Mouse (Mus musculus): ENCODE results near the gene B4galt3.

DNA sequence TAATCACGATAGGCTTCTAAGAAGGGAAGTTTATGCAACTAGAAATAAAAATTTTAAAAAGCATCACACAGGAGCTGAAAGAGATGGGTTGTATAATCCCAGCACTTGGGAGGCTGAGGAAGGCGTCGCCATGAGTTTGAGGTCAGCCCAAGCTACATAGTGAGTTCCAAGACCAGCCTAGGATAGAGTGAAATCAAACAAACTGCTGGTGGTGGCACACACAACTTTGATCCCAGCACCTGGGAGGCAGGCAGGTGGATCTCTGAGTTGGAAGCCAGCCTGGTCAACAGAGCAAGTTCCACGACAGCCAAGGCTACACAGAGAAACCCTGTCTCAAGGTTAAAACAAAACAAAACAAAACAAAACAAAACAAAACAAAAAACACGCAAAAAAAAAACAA, 37.8 kb upstream of the B4galt3 start:
- TF ChIP-seq CTCF (IDR thresholded peaks at IDR 0.05; ENCODE audit: low read depth, low read length) (no peak), POLR2AphosphoS5 (IDR thresholded peaks at IDR 0.05; ENCODE audit: insufficient replicate concordance, low read depth, low read length) (no peak), GATA2 (IDR thresholded peaks at IDR 0.05; ENCODE audit: borderline replicate concordance, low read depth, low read length) (no peak)

Measured in G1E (cell line).